Mouse (Mus musculus) hindbrain, embryonic 16.5 days (tissue): ENCODE data around the gene Knop1. TPM values are rescaled to one million over a fixed set of nuclear protein-coding genes. Genes with fewer than 3 reads are reported as not detected.

ENCODE experiments used
- ATAC-seq: fragments of 200-750 bp; cut with Nextera tagmentation; 2 replicates; pipeline ENCODE4 v1.8.0; 2017; ENCODE audit warnings: moderate TSS enrichment, moderate library complexity
- H3K27ac ChIP-seq: fragments of 300-500 bp; sonication (generic); 2 replicates; pipeline ENCODE4 v1.5.1; 2014; ENCODE audit warnings: low read depth, mild to moderate bottlenecking, control low read depth, low read length, moderate library complexity
- H3K27me3 ChIP-seq: fragments of 300-500 bp; sonication (generic); replicated peaks from 2 replicates; pipeline ENCODE4 v1.6.1; 2014; ENCODE audit warnings: low read length; ENCODE audit not compliant: control insufficient read depth, insufficient read depth
- H3K36me3 ChIP-seq: fragments of 300-500 bp; sonication (generic); 2 replicates; pipeline ENCODE4 v1.6.1; 2014; ENCODE audit warnings: mild to moderate bottlenecking, low read length, moderate library complexity, mixed read lengths; ENCODE audit not compliant: control insufficient read depth, insufficient read depth
- H3K4me1 ChIP-seq: fragments of 300-500 bp; sonication (generic); 2 replicates; pipeline ENCODE4 v1.6.1; 2014; ENCODE audit warnings: low read depth, low read length; ENCODE audit not compliant: control insufficient read depth, insufficient read depth
- H3K4me2 ChIP-seq: fragments of 300-500 bp; sonication (generic); 2 replicates; pipeline ENCODE4 v1.6.1; 2014; ENCODE audit warnings: mild to moderate bottlenecking, low read length, control low read depth, moderate library complexity
- H3K4me3 ChIP-seq: fragments of 300-500 bp; sonication (generic); 2 replicates; pipeline ENCODE4 v1.5.1; 2014; ENCODE audit warnings: mild to moderate bottlenecking, low read length, control low read depth, moderate library complexity
- H3K9ac ChIP-seq: fragments of 300-500 bp; sonication (generic); 2 replicates; pipeline ENCODE4 v1.6.1; 2014; ENCODE audit warnings: low read depth, mild to moderate bottlenecking, control low read depth, low read length, moderate library complexity
- H3K9me3 ChIP-seq: fragments of 300-500 bp; sonication (generic); 2 replicates; pipeline ENCODE4 v1.6.1; 2014; ENCODE audit warnings: mild to moderate bottlenecking, low read length, moderate library complexity; ENCODE audit not compliant: control insufficient read depth
- WGBS: fragments of 180-500 bp; shearing (Covaris S2); extraction: QIAGEN DNeasy Blood & Tissue Kit; methylation state at CpG from one replicate; pipeline ENCODE4 v1.1.7; 2014; 5-methylcytosine and 5-hydroxymethylcytosine counted together
- polyA plus RNA-seq: library from polyadenylated mRNA; unstranded; fragments of >200 nt; fragmentation: Nextera tagmentation; extraction: Ambion mirVana; gene quantifications from 2 replicates; pipeline ENCODE4 v1.2.1, GENCODE M21; 2015

Gene Knop1
- 53.2 and 59.1 TPM in 2 replicates for polyA plus RNA-seq

GRCm38 (mm10) chr7:118855877-118856304 is at the start of gene Knop1:
Gene Knop1, minus strand, starts transcription at chr7:118856254.
- Histone ChIP-seq H3K9me3 (no peaks in the 10 kb centered on the region), H3K36me3 (no peaks in the 10 kb centered on the region; the same call in 1 of the 2 replicates), H3K27me3 (no peaks in the 10 kb centered on the region), H3K9ac (peak within 1 kb of the TSS; percentile 58), H3K4me1 (peaks cover 12% of the 10 kb centered on the region), H3K27ac (peak within 1 kb of the TSS; percentile 50), H3K4me2 (peak within 1 kb of the TSS; percentile 79), H3K4me3 (peak within 1 kb of the TSS; percentile 52)
- WGBS = under 1% methylated on average over 32 of the region's 46 CpGs
- ATAC-seq = peak; percentile 87

GRCm38 (mm10) chr7:118904530-118904929 is 48.5 kb upstream of the Knop1 start:
- H3K9me3 ChIP-seq = no peaks in the 10 kb centered on the region

GRCm38 (mm10) chr7:118903879-118904278 is 47.8 kb upstream of the Knop1 start:
- no peaks in the 10 kb centered on the region for H3K27me3 ChIP-seq
- H3K4me1 ChIP-seq = peaks cover 8% of the 10 kb centered on the region; the same call in 1 of the 2 replicates
- ATAC-seq = no peak
- H3K27ac ChIP-seq = no peak overlapping the region
- no peak overlapping the region for H3K9ac ChIP-seq
- no peak overlapping the region for H3K4me3 ChIP-seq
- H3K9me3 ChIP-seq = no peaks in the 10 kb centered on the region
- no peak overlapping the region for H3K4me2 ChIP-seq
- 90% methylated on average over 9 of the region's 9 CpGs for WGBS
- H3K36me3 ChIP-seq = no peaks in the 10 kb centered on the region

More at GRCm38 (mm10) chr7:118904530-118904929, 48.5 kb upstream of the Knop1 start:
- Histone ChIP-seq H3K9ac (no peak overlapping the region), H3K27me3 (no peaks in the 10 kb centered on the region), H3K27ac (no peak overlapping the region), H3K4me2 (no peak overlapping the region), H3K4me1 (peaks cover 8% of the 10 kb centered on the region; the same call in 1 of the 2 replicates), H3K4me3 (no peak overlapping the region), H3K36me3 (no peaks in the 10 kb centered on the region)
- WGBS = 86% methylated on average over 4 of the region's 4 CpGs
- no peak for ATAC-seq

- no peaks in the 10 kb centered on the region for H3K36me3 ChIP-seq
- H3K9ac ChIP-seq = no peak overlapping the region
- H3K4me3 ChIP-seq = no peak overlapping the region
- 0 out of 2 replicates have a peak overlapping the region, but pooled peaks have one; percentile 54 for H3K27ac ChIP-seq
- no peaks in the 10 kb centered on the region for H3K27me3 ChIP-seq
- no peaks in the 10 kb centered on the region for H3K9me3 ChIP-seq
- H3K4me2 ChIP-seq = peak overlapping the region; percentile 34
- 36% methylated on average over 13 of the region's 13 CpGs for WGBS
- peaks cover 8% of the 10 kb centered on the region; the same call in 1 of the 2 replicates for H3K4me1 ChIP-seq
- ATAC-seq = peak; percentile 73
Measured at GRCm38 (mm10) chr7:118902944-118903343, 46.9 kb upstream of the Knop1 start.

GRCm38 (mm10) chr7:118900090-118900489 is 44.0 kb upstream of the Knop1 start:
- ATAC-seq = no peak
- Histone ChIP-seq H3K27me3 (no peaks in the 10 kb centered on the region), H3K4me1 (peaks cover 10% of the 10 kb centered on the region; the same call in 1 of the 2 replicates), H3K4me2 (no peak overlapping the region), H3K36me3 (no peaks in the 10 kb centered on the region), H3K9ac (no peak overlapping the region), H3K27ac (no peak overlapping the region), H3K4me3 (no peak overlapping the region), H3K9me3 (no peaks in the 10 kb centered on the region)
- 85% methylated on average over 2 of the region's 2 CpGs for WGBS

GRCm38 (mm10) chr7:118898063-118898462 is 42.0 kb upstream of the Knop1 start:
- no peak overlapping the region for H3K4me2 ChIP-seq
- no peaks in the 10 kb centered on the region for H3K36me3 ChIP-seq
- no peak for ATAC-seq
- peaks cover 9% of the 10 kb centered on the region; the same call in 1 of the 2 replicates for H3K4me1 ChIP-seq
- H3K27ac ChIP-seq = no peak overlapping the region
- H3K4me3 ChIP-seq = no peak overlapping the region
- H3K9ac ChIP-seq = no peak overlapping the region
- no peaks in the 10 kb centered on the region for H3K27me3 ChIP-seq
- no peaks in the 10 kb centered on the region for H3K9me3 ChIP-seq

- Histone ChIP-seq H3K27ac (no peak overlapping the region), H3K4me2 (no peak overlapping the region), H3K9ac (no peak overlapping the region), H3K27me3 (no peaks in the 10 kb centered on the region), H3K4me3 (no peak overlapping the region), H3K9me3 (no peaks in the 10 kb centered on the region), H3K36me3 (no peaks in the 10 kb centered on the region), H3K4me1 (peaks cover 2% of the 10 kb centered on the region; the same call in 1 of the 2 replicates)
- WGBS = 30% methylated on average over 10 of the region's 10 CpGs
- peak; percentile 61 for ATAC-seq
Measured at GRCm38 (mm10) chr7:118895469-118896450, 39.7 kb upstream of the Knop1 start.

GRCm38 (mm10) chr7:118889046-118889680 is 33.1 kb upstream of the Knop1 start:
- no peak overlapping the region for H3K27ac ChIP-seq
- 0 out of 2 replicates have a peak, but pooled peaks have one; percentile 24 for ATAC-seq

More at GRCm38 (mm10) chr7:118889046-118889680, 33.1 kb upstream of the Knop1 start:
- H3K9me3 ChIP-seq = no peaks in the 10 kb centered on the region
- H3K4me1 ChIP-seq = no peaks in the 10 kb centered on the region
- no peak overlapping the region for H3K4me3 ChIP-seq
- H3K9ac ChIP-seq = no peak overlapping the region
- no peak overlapping the region for H3K4me2 ChIP-seq
- no peaks in the 10 kb centered on the region for H3K36me3 ChIP-seq
- WGBS = 8% methylated on average over 3 of the region's 3 CpGs
- no peaks in the 10 kb centered on the region for H3K27me3 ChIP-seq
